Mouse (Mus musculus) G1E (cell line): ENCODE data around the gene Sf1.

Experiments used
- CTCF ChIP-seq: IDR thresholded peaks from 2 replicates; pipeline ENCODE4 v1.5.1; 2012; ENCODE audit warnings: low read depth, low read length, inconsistent platforms, mixed read lengths
- GATA1 ChIP-seq: IDR thresholded peaks from 2 replicates; pipeline ENCODE4 v1.6.1; 2012; ENCODE audit warnings: borderline replicate concordance, low read length, inconsistent platforms, mixed read lengths
- POLR2AphosphoS5 ChIP-seq: IDR thresholded peaks from 2 replicates; pipeline ENCODE4 v1.6.1; 2012; ENCODE audit warnings: low read depth, low read length, inconsistent platforms; ENCODE audit not compliant: insufficient replicate concordance
- TAL1 ChIP-seq: conservative IDR thresholded peaks from 2 replicates; pipeline ENCODE4 v1.6.1; 2012; ENCODE audit warnings: low read depth, low read length, inconsistent platforms, mixed read lengths

GRCm38 (mm10) chr19:6412798-6413197 is 49.3 kb downstream of the Sf1 start:
- TF ChIP-seq CTCF (no peak), GATA1 (no peak), TAL1 (no peak), POLR2AphosphoS5 (no peak)
